Mouse (Mus musculus) forebrain, postnatal 0 days (tissue): ENCODE data around the gene Wdr82. TPM values are rescaled to one million over a fixed set of nuclear protein-coding genes. Genes with fewer than 3 reads are reported as not detected.

ENCODE experiments used
- ATAC-seq: fragments of 200-750 bp; cut with Nextera tagmentation; 2 replicates; pipeline ENCODE4 v1.8.0; 2017; ENCODE audit warnings: mild to moderate bottlenecking, moderate library complexity
- DNase-seq: peaks from one replicate; pipeline ENCODE4 v3.0.0-alpha.2; 2015
- H3K27ac ChIP-seq: fragments of 300-500 bp; sonication (generic); 2 replicates; pipeline ENCODE4 v1.5.1; 2014; ENCODE audit warnings: low read depth, mild to moderate bottlenecking, antibody characterized with exemption, low read length, moderate library complexity, mixed read lengths
- H3K27me3 ChIP-seq: fragments of 300-500 bp; sonication (generic); 2 replicates; pipeline ENCODE4 v1.6.1; 2014; ENCODE audit warnings: mild to moderate bottlenecking, low read length, mixed read lengths; ENCODE audit not compliant: insufficient read depth
- H3K36me3 ChIP-seq: fragments of 300-500 bp; sonication (generic); 2 replicates; pipeline ENCODE4 v1.6.1; 2014; ENCODE audit warnings: mild to moderate bottlenecking, moderate library complexity; ENCODE audit not compliant: insufficient read depth
- H3K4me1 ChIP-seq: fragments of 300-500 bp; sonication (generic); 2 replicates; pipeline ENCODE4 v1.6.1; 2014; ENCODE audit warnings: antibody characterized with exemption; ENCODE audit not compliant: insufficient read depth
- H3K4me2 ChIP-seq: fragments of 300-500 bp; sonication (generic); 2 replicates; pipeline ENCODE4 v1.6.1; 2014; ENCODE audit warnings: low read depth, mild to moderate bottlenecking, moderate library complexity
- H3K4me3 ChIP-seq: fragments of 300-500 bp; sonication (generic); 2 replicates; pipeline ENCODE4 v1.5.1; 2014; ENCODE audit warnings: low read depth, low read length, mixed read lengths
- H3K9ac ChIP-seq: fragments of 300-500 bp; sonication (generic); 2 replicates; pipeline ENCODE4 v1.6.1; 2014; ENCODE audit warnings: mild to moderate bottlenecking
- H3K9me3 ChIP-seq: fragments of 300-500 bp; sonication (generic); 2 replicates; pipeline ENCODE4 v1.6.1; 2016; ENCODE audit warnings: low read length
- CTCF ChIP-seq: sonication (generic); IDR thresholded peaks from 2 replicates; pipeline ENCODE4 v1.5.1; 2016; ENCODE audit warnings: antibody characterized with exemption, control low read depth, low read depth
- WGBS: fragments of 180-500 bp; shearing (Covaris S2); extraction: QIAGEN DNeasy Blood & Tissue Kit; methylation state at CpG from one replicate; pipeline ENCODE4 v1.1.7; 2014; 5-methylcytosine and 5-hydroxymethylcytosine counted together
- polyA plus RNA-seq: library from polyadenylated mRNA; unstranded; fragments of >200 nt; fragmentation: Nextera tagmentation; extraction: Ambion mirVana; gene quantifications from 2 replicates; pipeline ENCODE4 v1.2.1, GENCODE M21; 2015
- total RNA-seq: library from RNA; depleted of rRNA; stranded (reverse); fragments of >200 nt; gene quantifications from 2 replicates; pipeline ENCODE4 v1.2.3, GENCODE M21; 2014

Gene Wdr82
- total and polyA plus RNA-seq, 2 experiments from 2014 or later = 32.5 to 261 TPM

DNA sequence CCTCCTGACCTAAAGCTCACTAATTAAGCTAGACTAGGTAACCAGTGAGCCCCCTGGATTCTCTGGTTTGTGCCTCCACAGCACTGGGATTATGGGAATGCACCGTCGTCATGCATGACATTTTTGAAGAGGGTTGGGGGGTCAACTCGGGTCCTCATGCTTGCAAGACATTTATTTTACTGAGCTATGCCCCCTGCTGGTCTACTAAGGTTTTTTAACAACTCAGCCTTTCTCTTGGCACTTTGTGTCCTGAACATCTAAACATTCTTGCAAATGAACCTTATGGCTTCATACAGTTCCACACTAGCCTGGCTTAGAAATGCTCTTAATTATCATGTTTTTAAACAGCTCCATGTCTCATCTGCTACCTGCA is 60.0 kb downstream of the Wdr82 start:
- H3K4me1 ChIP-seq = peaks cover 3% of the 10 kb centered on the region; the same call in 1 of the 2 replicates
- no peak overlapping the region for H3K4me2 ChIP-seq
- H3K36me3 ChIP-seq = peaks cover 33% of the 10 kb centered on the region
- TF ChIP-seq CTCF = peak; percentile 20; the same call in 1 of the 2 replicates
- peak; percentile 18 for DNase-seq
- ATAC-seq = no peak
- no peaks in the 10 kb centered on the region for H3K27me3 ChIP-seq
- H3K27ac ChIP-seq = no peak overlapping the region
- no peak overlapping the region for H3K4me3 ChIP-seq
- H3K9me3 ChIP-seq = no peaks in the 10 kb centered on the region
- H3K9ac ChIP-seq = no peak overlapping the region
- 54% methylated on average over 3 of the region's 3 CpGs for WGBS

DNA sequence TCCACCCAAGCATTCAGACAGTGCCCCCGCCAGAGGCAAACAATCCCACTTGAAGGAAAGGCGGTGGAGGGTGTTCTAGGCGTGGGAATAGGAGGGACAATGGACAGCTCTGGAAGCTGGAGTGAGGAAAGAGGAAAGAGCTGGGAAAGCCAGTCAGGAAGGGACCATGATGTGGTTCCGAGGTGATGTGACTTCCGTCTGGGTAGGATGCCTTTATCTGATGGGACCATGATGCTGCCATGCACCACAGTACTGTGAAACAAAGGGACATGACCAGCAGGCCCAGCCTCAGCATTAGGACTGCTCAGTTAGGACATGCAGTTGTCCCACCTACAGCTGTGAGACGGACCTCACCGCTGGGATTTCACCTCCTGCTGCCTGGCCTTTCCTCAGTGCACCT is 60.5 kb downstream of the Wdr82 start:
- Histone ChIP-seq H3K36me3 (peaks cover 33% of the 10 kb centered on the region), H3K4me2 (no peak overlapping the region), H3K4me1 (peaks cover 3% of the 10 kb centered on the region; the same call in 1 of the 2 replicates), H3K9me3 (no peaks in the 10 kb centered on the region), H3K27me3 (no peaks in the 10 kb centered on the region), H3K4me3 (no peak overlapping the region), H3K9ac (no peak overlapping the region), H3K27ac (no peak overlapping the region)
- ATAC-seq (no peak), DNase-seq (no peak)
- TF ChIP-seq CTCF = no peak
- WGBS = 80% methylated on average over 7 of the region's 7 CpGs

DNA sequence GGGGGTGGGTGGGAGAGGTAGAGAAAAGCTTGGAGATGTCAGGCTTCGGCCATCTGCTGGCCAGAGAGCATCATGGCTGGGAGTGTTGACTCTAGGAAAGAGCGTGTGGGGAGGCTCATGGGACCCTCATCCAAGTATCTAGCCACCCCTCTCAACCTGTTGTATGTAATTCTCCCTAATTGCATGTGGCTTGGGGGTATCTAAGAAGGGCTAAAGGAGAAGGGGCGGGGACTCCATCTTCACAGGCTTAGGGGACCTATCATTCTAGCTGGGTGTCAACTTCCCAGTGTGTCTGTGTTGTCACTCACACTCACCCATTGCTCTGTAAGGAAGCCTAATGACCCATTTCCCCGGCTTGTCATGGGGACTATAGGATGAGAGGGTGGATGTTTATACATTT is 61.1 kb downstream of the Wdr82 start:
- Histone ChIP-seq H3K4me2 (no peak overlapping the region), H3K9me3 (no peaks in the 10 kb centered on the region), H3K4me3 (no peak overlapping the region), H3K27ac (no peak overlapping the region), H3K36me3 (peaks cover 39% of the 10 kb centered on the region), H3K9ac (no peak overlapping the region), H3K4me1 (no peaks in the 10 kb centered on the region; the same call in 1 of the 2 replicates), H3K27me3 (no peaks in the 10 kb centered on the region)
- no peak for ATAC-seq
- TF ChIP-seq CTCF = no peak
- WGBS = 83% methylated on average over 4 of the region's 4 CpGs
- no peak for DNase-seq

DNA sequence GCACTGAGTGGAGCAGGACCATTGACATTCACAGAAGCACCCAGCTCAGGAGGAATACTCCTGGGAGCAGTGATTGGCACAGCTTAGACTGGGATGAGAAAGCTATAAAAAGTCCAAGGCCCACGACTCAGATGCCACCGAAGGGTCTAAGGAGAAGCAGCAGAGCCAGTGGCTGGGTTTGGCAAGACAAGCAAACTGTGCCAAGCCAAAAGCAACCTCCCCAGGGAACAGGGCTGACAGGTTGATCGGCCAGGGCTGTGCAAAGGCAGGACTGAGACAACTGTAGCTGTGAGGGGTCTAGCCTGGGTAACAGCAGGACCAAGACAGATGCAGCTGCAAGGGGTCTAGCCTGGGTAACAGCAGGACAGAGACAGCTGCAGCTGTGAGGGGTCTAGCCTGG is 62.2 kb downstream of the Wdr82 start:
- no peak for TF ChIP-seq CTCF
- no peak for ATAC-seq
- Histone ChIP-seq H3K9me3 (no peaks in the 10 kb centered on the region), H3K27ac (no peak overlapping the region), H3K9ac (no peak overlapping the region), H3K4me3 (no peak overlapping the region), H3K4me1 (no peaks in the 10 kb centered on the region; the same call in 1 of the 2 replicates), H3K27me3 (no peaks in the 10 kb centered on the region), H3K36me3 (peaks cover 50% of the 10 kb centered on the region), H3K4me2 (no peak overlapping the region)
- no peak for DNase-seq
- 99% methylated on average over 3 of the region's 3 CpGs for WGBS

DNA sequence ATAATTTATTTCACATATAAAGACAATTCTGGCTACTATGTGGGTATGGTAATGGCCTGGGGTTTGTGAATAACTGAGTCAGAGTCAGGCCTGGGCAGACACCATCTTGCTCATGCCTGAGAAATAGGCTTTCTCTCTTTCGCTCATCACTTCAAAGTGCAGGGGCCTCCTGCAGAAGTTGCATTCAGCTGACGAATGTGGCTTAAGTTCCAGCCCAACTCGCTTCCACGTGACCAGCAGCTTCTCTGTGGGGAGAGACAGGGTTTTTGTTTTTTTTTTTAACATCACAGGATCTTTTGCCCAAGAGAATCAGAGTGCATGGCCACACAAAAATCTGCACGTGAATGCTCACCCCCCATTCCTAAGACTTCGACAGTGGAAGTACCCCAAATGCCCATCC is 63.2 kb downstream of the Wdr82 start:
- no peak for TF ChIP-seq CTCF
- Histone ChIP-seq H3K9ac (no peak overlapping the region), H3K27me3 (no peaks in the 10 kb centered on the region), H3K36me3 (peaks cover 60% of the 10 kb centered on the region), H3K27ac (no peak overlapping the region), H3K4me2 (no peak overlapping the region), H3K4me1 (no peaks in the 10 kb centered on the region; the same call in 1 of the 2 replicates), H3K9me3 (no peaks in the 10 kb centered on the region), H3K4me3 (no peak overlapping the region)
- WGBS = 75% methylated on average over 6 of the region's 6 CpGs
- DNase-seq (no peak), ATAC-seq (no peak)

DNA sequence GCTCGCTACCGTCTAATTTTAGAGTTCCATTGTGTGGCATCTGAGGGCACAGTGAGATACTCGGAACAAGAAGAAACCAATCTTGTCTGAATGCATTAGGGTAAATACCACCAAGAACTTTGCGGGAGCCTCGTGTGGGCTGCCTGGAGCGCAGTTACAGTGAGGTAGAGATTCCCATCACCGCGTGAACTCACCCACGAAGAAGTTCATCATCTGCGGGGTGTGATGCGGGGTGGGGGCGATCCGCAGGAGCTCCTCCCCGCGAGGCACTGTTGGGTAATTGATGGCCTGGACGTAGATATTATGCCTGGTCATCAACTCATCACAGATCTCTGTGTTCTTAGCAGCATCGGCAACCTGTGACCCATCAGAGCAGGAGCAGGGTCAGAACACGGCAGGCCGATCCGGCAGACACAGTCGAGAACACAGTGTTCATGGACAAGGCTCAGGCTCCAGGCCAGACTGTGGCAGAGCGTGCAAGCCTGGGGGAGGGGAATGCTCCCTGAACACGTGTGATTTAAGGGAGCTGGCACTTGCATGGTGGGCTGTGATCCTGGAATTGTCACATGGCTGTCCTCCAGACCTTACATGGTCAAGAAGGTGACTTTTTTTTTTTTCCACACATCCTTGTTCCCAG is 64.6 kb downstream of the Wdr82 start:
- no peak for DNase-seq
- no peak for TF ChIP-seq CTCF
- H3K27me3 ChIP-seq = no peaks in the 10 kb centered on the region
- H3K9ac ChIP-seq = no peak overlapping the region
- no peak for ATAC-seq
- H3K9me3 ChIP-seq = no peaks in the 10 kb centered on the region
- H3K27ac ChIP-seq = no peak overlapping the region
- H3K4me1 ChIP-seq = no peaks in the 10 kb centered on the region; the same call in 1 of the 2 replicates
- H3K4me3 ChIP-seq = no peak overlapping the region
- WGBS = 88% methylated on average over 23 of the region's 23 CpGs
- no peak overlapping the region for H3K4me2 ChIP-seq
- peaks cover 74% of the 10 kb centered on the region for H3K36me3 ChIP-seq

DNA sequence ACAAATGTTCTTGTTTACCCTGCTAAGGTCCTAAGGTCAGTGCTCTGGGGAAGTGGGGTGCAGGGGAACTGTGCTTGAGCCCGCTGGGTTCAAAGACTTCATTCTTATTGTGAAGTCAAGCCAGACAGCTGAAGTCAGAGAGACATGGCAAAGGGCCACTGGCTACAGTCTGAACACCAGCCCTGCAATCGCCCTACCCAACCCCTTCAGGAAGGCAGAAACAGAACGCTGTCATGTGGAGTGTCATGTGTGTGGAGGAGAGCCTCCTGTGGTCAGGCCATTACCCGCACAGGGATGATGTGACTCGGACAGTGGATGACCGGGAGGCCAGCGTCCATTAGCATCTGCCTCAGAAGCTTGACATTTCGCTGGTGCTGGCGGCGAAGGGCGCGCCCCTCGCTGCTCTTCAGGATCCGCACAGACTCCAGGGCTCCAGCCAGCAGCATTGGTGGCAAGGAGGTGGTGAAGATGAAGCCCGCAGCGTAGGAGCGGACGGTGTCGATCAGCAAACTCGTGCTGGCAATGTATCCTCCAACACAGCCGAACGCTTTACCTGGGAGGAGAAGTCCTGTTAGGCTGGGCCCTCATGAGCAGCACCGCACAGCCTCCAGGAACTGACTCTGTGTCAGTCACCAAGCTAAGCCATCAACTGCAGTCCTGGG is 65.6 kb downstream of the Wdr82 start:
- Histone ChIP-seq H3K27me3 (no peaks in the 10 kb centered on the region), H3K4me3 (no peak overlapping the region), H3K4me1 (no peaks in the 10 kb centered on the region), H3K4me2 (no peak overlapping the region), H3K9me3 (no peaks in the 10 kb centered on the region), H3K36me3 (peaks cover 83% of the 10 kb centered on the region), H3K27ac (no peak overlapping the region), H3K9ac (no peak overlapping the region)
- WGBS = 89% methylated on average over 23 of the region's 23 CpGs
- DNase-seq (no peak), ATAC-seq (no peak)
- no peak for TF ChIP-seq CTCF
